Mouse (Mus musculus) olfactory bulb, adult 2 months (tissue): ENCODE data around the gene Ebi3.

ENCODE experiments used
- CTCF ChIP-seq: fragments of 200-500 bp; IDR thresholded peaks from 2 replicates; pipeline ENCODE4 v1.5.1; 2012; ENCODE audit warnings: low read depth, mild to moderate bottlenecking, low read length, moderate library complexity; ENCODE audit not compliant: insufficient read depth
- POLR2A ChIP-seq: fragments of 200-500 bp; IDR thresholded peaks from 2 replicates; pipeline ENCODE4 v1.6.1; 2012; ENCODE audit warnings: mild to moderate bottlenecking, low read depth, low read length, moderate library complexity; ENCODE audit not compliant: insufficient read depth

- TF ChIP-seq POLR2A, result no peak
- TF ChIP-seq CTCF, result no peak
These were observed 19.2 kb upstream of the Ebi3 start for GRCm38 (mm10) chr17:55933191-55933590.
